Mouse (Mus musculus): ENCODE data around the gene Nup93.

- TF ChIP-seq CTCF (IDR thresholded peaks at IDR 0.05; ENCODE audit: borderline replicate concordance, control insufficient read depth, extremely low read depth, insufficient read depth, low read length, poor library complexity) (no peak), POLR2A (IDR thresholded peaks at IDR 0.05; ENCODE audit: control insufficient read depth, extremely low read depth, insufficient read depth, low read length, poor library complexity) (no peak)
These were observed 149.5 kb downstream of the Nup93 start for GRCm38 (mm10) chr8:94363906-94364305.

Measured in thymus, adult 2 months (tissue).